Mouse (Mus musculus) left cerebral cortex, postnatal 25 days (tissue): ENCODE data around the gene Ptprm. TPM values are rescaled to one million over a fixed set of nuclear protein-coding genes. Genes with fewer than 3 reads are reported as not detected.

Experiments used
- DNase-seq, 2 experiments: peaks; one replicate each; pipeline ENCODE4 v3.0.0; 2022; ENCODE audit warnings: low spot score in 2 of 2, mixed read lengths in 1 of 2
- intact Hi-C: fragments of 180-260 bp; cut with DNase I; formaldehyde crosslinking; loops from one replicate; pipeline ENCODE4 v1.15.1; 2025
- total RNA-seq, 2 experiments: library from RNA; stranded (reverse); gene quantifications; 2 replicates each; pipeline ENCODE4 v1.2.3; 2021

Ptprm gene
- total RNA-seq, 2 experiments from 2014 or later: 31.6 to 37.3 TPM

DNA sequence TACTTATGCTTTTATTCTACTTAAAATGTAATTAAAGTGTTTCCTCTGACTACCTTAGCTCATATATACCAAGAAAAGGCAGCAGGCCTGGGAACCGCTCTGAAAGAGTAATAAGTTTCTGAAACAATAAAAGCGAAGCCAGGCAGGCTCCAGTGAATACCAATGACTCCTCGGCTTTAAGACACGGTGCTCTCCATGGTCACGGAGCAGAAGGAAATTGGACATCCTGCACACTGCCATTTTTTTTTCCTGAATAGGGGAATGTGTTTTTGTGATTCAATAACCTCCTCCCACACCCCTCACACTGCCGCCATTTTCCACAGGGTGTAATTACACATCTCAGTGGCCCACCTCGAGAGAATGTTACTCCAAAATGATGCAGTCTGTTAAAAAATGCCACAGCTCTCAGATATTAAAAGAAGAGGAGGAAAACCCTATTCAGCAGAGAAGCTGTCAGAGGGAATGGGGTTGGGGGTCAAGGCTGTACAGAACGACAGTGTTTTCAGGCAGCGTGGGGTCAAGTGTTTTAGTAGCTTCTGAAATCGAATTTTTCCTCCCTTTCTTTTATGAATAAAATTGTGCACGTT, 585.5 kb downstream of the Ptprm start:
- no peak for DNase-seq
- intact Hi-C loops: no loop called here

DNA sequence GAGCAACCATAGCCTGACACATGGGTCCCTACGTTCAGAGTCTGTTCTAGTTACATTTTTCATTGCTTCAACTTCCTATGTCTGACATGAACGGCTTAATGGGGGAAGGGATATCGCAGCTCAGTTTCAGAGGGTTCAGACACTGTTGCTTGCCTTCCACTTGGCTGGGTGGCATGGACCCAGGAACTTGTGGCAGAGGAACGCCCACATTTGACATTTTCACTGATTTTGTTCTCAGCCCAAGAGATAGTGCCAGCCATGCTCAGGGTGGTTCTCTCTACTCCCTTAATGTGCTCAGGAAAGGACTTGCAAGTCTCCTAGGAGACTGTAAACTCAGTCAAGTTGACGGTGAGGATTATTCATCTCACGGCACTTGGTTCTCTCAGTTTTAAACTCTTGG, 588.1 kb downstream of the Ptprm start:
- DNase-seq: no peak
- intact Hi-C loops: no loop called here

DNA sequence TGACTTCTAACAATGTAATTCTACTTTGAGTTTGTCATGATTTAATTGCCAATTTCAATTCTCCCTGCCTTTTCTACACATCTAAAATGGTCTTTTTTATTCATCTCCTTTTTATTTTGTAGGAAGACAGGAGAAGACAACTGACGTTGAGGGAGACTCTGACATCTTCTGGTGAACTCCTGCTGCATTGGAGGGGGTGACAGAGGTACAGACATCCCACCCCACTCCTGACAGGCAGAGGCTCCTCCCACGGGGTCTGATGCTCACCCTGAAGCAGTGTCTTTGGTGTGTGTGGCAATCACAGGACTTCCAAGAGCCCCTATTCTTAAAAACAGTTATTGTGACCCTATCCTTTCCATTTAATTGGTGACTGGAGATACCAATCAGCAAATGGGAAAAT, 589.8 kb downstream of the Ptprm start:
- no peak for DNase-seq
- intact Hi-C loops: no loop called here

DNA sequence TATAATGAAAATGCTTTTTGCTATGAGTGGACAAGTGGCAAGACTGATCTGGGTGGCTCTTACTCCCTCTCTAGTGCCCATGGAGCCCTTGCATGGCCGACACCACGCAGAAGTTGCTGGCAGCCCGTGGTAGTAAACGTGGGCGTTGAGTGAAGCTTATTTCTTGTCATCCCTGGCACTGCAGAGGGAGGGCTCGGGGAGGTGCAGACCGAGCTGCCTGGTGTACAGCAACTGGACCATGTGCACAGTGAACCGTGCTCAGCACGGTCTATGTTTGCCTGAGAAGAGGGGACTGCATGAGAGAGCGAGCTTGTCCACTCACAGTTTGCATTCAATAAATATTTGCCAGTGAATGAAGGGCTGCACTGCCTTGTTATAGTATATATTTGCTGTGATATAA, 591.5 kb downstream of the Ptprm start:
- intact Hi-C loops: no loop called here
- DNase-seq: no peak

DNA sequence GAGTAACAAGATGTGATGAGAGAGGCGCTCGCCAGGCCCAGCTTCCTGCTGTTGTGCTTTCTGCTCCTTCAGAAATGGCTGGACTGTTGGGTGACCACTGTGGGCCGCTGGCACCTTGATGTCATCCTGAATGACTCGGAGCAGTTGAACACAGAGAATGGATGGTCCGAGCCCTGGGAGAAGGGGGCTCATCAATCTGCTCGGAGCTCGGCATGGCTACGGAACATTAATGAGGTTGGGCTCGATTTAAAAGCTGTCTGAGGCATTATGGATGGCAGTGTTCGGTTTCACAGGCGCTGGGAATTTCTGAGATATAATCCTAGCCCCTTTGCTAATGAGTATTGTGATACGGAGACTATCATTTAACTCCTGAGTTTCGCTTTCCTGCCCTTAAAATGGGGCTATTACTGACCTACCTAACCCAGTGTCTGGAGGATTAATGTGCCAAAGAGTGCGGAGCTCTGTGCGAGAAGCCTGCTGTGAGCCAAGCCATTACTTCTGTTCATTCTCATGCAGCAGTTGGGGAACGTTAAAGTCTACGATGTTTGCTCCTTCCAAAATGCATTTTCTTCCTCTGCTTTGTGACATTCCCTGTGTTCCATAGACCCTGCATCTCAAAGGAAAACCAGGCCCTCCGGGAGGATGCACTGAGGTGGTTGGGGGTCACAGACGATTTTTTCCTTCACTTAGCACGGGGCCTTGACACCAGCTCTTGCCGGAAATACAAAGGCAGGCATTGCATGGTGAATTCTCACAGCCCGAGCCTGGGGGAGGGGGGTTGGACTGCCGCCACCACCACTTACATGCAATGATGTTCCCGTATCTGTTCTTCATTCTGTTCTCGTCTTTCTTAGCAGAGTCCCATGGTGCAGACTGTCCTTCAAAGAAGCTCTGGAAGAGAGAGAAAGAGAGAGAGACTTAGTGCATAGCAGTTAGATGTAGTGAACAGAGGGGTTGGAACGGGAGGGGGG, 592.6 kb downstream of the Ptprm start:
- DNase-seq: no peak

DNA sequence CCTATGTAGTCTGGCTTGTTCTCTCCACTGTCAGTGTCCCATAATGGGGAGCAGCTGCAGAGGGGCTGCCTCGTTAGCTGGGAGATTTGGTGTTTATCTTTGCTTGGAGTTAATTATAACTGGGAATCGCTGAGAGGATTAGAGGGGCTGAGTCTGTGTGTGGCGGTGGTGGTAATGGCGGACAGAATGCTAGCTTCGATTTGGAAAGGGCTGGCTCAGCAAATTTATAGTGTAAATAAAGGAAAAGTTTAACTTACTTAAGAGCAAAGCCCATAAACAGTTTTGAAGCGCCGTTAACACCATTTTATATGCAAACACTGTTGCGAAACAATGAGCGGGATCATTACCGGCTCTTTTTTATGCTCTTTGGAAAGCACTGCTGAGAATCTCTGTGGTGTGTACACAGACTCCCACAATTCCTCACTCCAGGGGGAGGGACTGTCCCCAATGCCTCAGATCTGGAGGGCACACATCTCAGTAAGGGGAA, 597.2 kb downstream of the Ptprm start:
- DNase-seq: no peak
- intact Hi-C loops: loop anchor here (5.0 to 10.0 kb wide), 5 partner anchors 75 to 828 kb away; partner anchors contain the start of gene Ptprm

More for the DNA sequence above, 592.6 kb downstream of the Ptprm start:
- intact Hi-C loops: no loop called here

DNA sequence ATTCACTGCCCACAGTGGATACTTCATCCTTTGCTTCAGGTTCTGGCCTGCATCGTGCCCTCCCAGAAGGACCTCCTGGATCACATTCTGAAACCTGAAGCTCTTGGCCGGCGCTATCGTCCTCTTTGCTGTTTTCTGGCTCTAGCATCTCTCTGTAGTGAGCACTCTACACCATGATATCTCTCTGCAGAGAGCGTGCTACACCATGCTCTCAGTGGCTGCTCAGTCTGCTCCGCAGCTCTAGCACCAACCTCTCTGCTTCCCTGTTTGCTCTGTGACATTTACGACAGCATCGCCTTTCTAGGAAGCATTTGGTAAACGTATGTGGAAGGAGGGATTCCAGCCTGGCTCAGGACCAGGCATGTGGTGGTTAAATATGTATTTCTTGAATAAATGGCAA, 597.8 kb downstream of the Ptprm start:
- DNase-seq: no peak
- intact Hi-C loops: loop anchor here (5.0 to 10.0 kb wide), 5 partner anchors 74 to 828 kb away; partner anchors contain the start of gene Ptprm

DNA sequence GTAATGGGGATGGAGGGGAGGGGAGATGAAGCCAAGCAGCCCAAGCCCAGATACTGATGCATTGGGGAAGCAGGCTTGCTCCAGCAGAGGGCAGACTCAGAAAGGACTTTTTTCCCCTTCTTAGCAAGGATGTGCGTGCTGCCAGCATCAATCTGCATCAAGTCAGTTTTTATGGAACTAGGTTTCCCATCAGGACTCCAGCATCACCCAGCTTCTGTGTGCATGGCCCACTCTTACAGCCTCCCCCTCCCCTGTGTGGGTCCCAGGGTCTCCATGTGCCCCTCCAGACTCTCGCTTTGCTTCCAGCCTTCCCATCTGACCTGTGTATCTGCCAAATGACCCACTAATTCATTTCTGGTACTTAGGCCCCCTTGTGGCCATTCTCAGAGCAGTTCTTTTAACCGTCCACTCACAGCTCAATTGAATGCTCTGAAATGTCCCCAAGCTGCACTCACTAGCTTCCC, 599.0 kb downstream of the Ptprm start:
- DNase-seq: peak; percentile 52 to 60
- intact Hi-C loops: loop anchor here (2.0 to 10.0 kb wide), 6 partner anchors 73 to 830 kb away; partner anchors contain the start of gene Ptprm

DNA sequence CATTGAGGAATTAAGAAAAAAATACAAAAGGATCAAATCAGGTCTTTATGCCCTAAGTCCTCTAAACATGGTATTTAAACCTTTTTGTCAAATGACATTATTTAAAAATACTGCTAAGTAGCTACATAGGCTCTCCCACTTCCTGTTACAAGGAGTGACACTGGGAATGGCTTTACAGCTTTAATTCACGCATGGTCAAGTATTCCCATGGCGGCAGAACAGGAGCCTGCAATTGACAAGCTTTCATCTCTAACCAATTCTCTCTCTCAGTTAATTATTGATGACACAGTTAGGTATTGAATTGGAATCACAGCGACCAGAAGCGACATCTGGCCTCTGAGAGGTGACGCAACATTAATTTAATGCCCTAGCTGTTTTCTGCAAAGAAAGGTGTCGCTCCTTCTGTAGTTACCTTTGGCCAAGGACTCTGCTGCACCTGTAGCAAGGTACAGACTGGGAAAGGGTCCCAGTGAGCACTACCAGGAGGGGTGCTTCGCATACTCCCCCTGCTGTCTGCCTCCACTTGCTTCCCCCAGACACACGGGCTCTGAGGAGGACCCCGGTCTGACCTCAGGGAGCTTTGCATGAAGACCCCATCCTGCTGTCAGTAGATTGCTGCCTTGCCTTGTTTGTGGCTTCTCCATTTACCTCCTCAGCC, 599.9 kb downstream of the Ptprm start:
- no peak for DNase-seq
- intact Hi-C loops: loop anchor here (2.0 to 10.0 kb wide), 3 partner anchors 422 to 830 kb away; partner anchors contain the start of gene Ptprm

DNA sequence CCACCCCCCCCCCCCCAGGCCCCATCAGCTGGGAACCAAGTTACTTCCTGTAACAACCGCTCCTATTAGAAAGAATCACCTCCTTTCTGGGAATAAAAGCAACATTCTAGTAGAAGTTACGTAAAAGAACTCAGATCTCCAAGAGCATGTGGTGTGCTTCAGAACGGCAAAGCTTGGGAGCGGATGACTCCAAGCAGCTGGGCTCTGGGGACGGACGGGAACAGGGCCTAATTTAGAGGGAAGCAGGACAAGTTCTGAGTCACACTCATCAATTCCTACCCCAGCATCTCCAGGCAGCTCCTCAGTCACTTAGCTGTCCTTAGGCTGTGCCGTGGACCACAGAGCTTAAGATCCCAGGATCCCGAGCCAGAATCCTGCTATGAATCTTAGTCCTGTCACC, 602.5 kb downstream of the Ptprm start:
- intact Hi-C loops: loop anchor here (10.0 kb wide), 2 partner anchors 603 to 833 kb away; partner anchors contain the start of gene Ptprm
- peak in 1 of 2 experiments; percentile 64 for DNase-seq

DNA sequence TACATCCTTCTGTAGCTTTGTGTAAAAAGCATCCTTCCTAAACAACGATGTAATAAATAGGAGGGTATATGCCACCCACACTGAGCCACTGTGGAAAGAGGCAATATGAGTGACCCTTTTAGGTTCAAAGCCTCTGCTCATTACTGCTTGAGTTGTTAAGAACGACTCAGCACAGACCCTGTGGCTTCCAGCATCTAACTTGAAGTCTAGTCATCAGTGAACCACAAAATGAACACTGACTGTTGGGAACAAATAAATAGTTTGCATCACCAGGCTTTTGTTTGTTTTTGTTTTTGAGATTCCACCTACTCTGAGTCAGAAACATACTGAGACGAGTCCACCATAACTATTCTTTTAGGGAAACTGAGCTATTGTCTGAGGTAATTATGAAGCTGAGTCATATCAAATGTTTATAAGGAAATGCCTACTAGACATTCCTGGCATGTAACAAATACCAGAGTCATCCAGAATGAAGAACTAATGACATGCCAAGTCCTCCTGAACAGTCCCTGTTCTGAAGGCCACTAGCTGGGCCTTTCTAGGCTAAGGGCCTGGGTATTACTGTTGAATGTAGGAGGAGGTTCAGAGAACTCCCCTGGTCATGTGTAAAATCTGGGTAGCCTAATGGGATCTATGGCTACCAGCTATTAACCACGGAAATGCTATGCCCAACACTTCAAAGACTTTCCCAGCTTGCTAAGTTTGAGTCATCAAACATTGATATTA, 603.6 kb downstream of the Ptprm start:
- intact Hi-C loops: loop anchor here (10.0 kb wide), 2 partner anchors 604 to 834 kb away; partner anchors contain the start of gene Ptprm
- DNase-seq: no peak

DNA sequence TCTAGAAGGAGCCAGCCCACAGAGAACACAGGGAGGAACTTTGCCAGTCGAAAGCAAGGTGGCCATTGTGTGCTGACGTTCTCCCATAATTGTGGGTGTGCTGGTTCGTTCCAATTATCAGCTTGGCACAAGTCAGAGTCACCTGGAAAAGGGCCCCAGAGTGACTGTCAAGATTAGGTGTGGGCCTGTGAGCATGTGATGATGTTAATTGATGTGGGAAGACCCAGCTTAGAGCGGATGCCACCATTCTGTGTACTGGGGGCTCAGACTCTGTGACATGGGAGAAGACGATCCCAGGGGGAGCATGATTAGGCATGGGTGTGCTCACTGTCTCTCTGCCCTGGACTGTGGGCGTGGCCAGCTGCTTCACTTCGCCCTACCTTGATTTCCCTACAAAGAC, 604.3 kb downstream of the Ptprm start:
- intact Hi-C loops: loop anchor here (10.0 kb wide), 2 partner anchors 605 to 835 kb away; partner anchors contain the start of gene Ptprm
- DNase-seq: no peak

DNA sequence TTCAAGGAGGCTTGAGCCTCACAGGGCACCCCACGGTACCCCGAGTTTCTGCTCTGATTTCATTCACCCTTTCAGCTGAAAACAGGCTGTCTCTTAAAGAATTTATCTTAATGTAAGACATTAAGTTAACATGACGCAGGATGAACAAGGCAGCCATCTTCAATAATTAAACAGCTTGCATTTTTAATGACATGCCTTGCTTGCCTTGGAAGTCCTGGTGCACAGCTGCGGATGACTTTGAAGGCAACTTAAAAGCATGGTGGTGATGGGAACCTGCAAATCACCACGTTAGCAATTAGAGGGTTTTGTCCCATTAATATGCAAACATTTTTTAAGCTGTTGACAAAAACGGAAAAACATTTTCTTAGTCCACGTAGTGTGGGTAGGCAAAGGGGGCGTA, 607.8 kb downstream of the Ptprm start:
- no peak for DNase-seq
- intact Hi-C loops: no loop called here

DNA sequence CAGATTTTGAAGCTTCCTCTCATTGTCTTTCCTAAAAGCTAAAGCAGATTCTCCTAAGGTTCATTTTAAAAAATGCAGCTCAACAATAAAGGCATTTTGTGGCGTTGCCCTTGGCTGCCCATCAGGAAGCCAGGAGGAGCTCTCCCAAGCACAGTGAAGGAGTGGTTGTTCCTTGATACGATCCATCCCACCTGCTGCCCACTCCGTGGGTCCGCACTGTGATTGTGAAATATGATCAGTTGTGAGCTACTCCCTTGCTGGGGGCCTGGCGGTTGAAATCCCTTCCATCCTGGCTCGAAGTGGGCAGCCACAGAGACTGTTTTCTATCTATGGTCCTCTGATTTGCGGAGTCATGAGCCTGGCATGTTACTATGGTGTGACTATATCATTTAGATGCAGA, 610.9 kb downstream of the Ptprm start:
- DNase-seq: no peak
- intact Hi-C loops: no loop called here

DNA sequence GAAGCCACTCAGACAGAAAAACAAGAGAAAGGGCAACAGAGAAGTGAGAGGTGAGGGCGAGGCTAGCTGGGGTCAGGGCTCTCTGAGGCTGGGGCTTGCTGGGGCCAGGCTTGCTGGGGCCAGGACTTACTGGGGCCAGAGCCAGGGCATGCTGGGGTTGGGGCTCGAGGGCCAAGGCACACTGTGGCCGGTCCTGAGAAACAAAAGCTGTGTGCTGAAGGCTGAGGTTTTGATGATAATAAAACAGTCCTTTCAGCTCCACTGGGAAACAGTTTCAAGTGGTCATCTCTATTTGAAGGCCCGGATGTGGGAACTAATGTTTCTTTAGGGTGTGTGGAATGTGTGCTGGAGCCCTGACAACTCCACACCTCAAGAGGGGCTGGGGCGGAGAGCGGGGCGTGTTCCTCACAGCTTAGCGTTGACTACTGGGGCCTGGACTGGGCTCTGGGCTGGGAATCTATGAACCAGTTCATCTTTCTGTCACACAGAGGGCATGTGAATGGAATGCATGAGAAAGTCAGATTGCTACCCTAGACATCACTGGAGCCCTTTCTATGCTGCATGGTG, 615.4 kb downstream of the Ptprm start:
- no peak for DNase-seq

DNA sequence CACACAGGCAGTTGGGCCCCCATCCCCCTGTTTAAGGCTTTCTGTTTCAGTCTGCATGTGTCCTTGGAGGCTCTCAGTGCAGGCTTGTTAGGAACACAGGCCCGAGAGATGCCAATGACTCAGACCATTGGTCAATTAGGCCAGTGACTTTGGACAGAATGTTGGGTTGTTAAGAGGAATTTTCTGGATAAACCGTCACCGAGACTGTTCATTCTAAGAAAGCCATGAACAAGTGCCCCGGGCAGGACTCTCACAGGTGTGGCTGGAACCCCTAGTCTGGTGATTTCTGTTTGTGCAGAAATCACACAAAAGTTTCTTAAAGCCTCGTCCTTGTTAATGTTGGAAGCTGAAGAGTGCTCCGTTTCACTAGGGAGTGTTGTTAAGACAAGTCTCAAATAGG, 615.9 kb downstream of the Ptprm start:
- no peak for DNase-seq
- intact Hi-C loops: no loop called here

More for the DNA sequence above, 615.4 kb downstream of the Ptprm start:
- intact Hi-C loops: no loop called here

DNA sequence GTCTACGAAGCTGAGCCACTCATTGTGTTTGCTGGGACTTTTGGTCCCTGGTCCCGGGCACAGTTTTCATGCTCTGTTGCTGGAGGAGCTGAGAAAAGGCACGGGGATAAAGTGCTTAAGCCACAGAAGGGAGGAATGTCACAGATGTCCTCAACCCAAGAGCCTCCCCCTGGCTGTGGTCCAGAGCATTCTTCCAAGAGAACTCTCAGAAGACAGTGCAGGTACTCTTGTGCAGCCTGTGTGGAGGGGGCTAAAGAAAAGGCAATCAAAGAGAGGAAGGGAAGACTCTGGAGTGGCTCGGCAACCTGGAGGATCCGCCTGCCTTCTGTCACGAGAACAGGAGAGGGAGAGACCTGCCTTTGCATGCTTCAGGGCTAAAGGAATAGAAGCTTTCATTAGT, 617.8 kb downstream of the Ptprm start:
- no peak for DNase-seq
- intact Hi-C loops: no loop called here

DNA sequence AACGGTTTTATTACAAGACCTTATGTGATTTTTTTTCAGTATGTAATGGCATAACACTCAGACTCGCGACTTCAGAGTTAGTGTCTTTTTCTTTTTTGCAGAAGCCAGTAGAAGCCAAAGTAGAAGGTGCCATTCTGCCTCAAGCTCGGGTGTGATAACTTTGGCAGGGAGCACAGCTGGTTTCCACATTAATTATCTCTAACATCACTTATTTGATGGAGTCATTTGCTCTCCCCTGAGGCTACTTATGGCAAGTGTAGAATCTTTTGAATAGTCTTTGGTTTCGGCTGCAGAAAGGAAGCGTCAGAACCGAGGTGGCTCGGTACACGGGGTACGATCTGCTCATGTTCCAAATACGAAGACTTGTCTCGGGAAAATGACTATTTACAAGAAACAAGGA, 620.7 kb downstream of the Ptprm start:
- DNase-seq: no peak
- intact Hi-C loops: no loop called here

DNA sequence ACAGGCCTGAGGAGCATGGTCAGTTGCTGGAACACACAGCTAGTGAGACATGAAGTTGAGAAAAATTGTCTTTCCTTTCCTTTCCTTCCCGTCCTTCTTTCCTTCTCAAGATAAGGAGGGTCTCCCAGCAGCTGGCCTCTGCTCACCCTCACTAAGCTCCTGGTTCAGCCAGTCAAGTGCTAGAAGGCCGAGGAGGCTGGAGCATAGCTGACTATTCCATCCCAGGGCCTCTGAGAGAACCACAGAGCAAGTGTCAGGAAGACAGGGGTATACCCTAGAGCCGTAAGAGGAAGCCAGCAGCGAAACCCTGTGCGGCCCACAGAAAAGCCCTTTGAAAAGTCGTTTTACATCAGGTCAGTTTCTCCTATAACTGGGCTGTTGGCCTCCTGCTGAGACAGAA, 624.3 kb downstream of the Ptprm start:
- intact Hi-C loops: no loop called here
- no peak for DNase-seq
